Comparison of ENCODE assay signal across 8 mouse cellular contexts in genomic region chr2:77815775-77816412, GRCm38 (mm10). TPM values are rescaled to one million over a fixed set of nuclear protein-coding genes. Genes with fewer than 3 reads are reported as not detected.
DNase-seq lines count a peak whose midpoint lies in the region; ATAC-seq lines count a peak whose summit lies in the region.

No protein-coding gene starts in this region.

- H3K4me3 ChIP-seq in neural tube, embryonic 11.5 days (ENCODE audit: low read depth, low read length) = peak overlapping the region; percentile 62
- H3K4me3 ChIP-seq in embryonic facial prominence, embryonic 10.5 days = peak overlapping the region; percentile 67
- H3K4me3 ChIP-seq in hindbrain, embryonic 12.5 days = peak overlapping the region; percentile 74
- peak overlapping the region; percentile 69 for H3K4me3 ChIP-seq in limb, embryonic 13.5 days

- no peak overlapping the region for H3K27ac ChIP-seq in neural tube, embryonic 11.5 days (ENCODE audit: low read depth, low read length)
- peak overlapping the region; percentile 63 for H3K27ac ChIP-seq in embryonic facial prominence, embryonic 10.5 days (replicated peaks)
- H3K27ac ChIP-seq in hindbrain, embryonic 12.5 days = no peak overlapping the region
- H3K27ac ChIP-seq in limb, embryonic 13.5 days = no peak overlapping the region

- peak overlapping the region; percentile 100 for H3K4me2 ChIP-seq in neural tube, embryonic 11.5 days (ENCODE audit: low read depth)
- H3K4me2 ChIP-seq in hindbrain, embryonic 12.5 days (replicated peaks) = peak overlapping the region; percentile 99
- peak overlapping the region; percentile 99 for H3K4me2 ChIP-seq in limb, embryonic 13.5 days (replicated peaks)

- H3K27me3 ChIP-seq in neural tube, embryonic 11.5 days (ENCODE audit: control insufficient read depth, insufficient read depth, low read length) = peaks cover 17% of the 10 kb centered on the region
- H3K27me3 ChIP-seq in embryonic facial prominence, embryonic 10.5 days (replicated peaks; ENCODE audit: low read depth, poor library complexity, severe bottlenecking) = peaks cover 68% of the 10 kb centered on the region
- H3K27me3 ChIP-seq in hindbrain, embryonic 12.5 days = peaks cover 31% of the 10 kb centered on the region
- peaks cover 46% of the 10 kb centered on the region for H3K27me3 ChIP-seq in limb, embryonic 13.5 days

- ATAC-seq in neural tube, embryonic 11.5 days (ENCODE audit: insufficient read depth, low FRiP score, low TSS enrichment) = no peak
- peak; percentile 7; the same call in 1 of the 2 replicates for ATAC-seq in hindbrain, embryonic 12.5 days (ENCODE audit: low FRiP score)
- ATAC-seq in limb, embryonic 13.5 days (ENCODE audit: low FRiP score, low read depth) = no peak; the same call in 1 of the 2 replicates

- peak overlapping the region; percentile 47; the same call in 1 of the 2 replicates for H3K9ac ChIP-seq in neural tube, embryonic 11.5 days (ENCODE audit: low read length)
- peak overlapping the region; percentile 73 for H3K9ac ChIP-seq in hindbrain, embryonic 12.5 days
- peak overlapping the region; percentile 79 for H3K9ac ChIP-seq in limb, embryonic 13.5 days

- H3K4me1 ChIP-seq in neural tube, embryonic 11.5 days (ENCODE audit: control insufficient read depth, insufficient read depth, low read length) = no peaks in the 10 kb centered on the region
- H3K4me1 ChIP-seq in embryonic facial prominence, embryonic 10.5 days = peaks cover 16% of the 10 kb centered on the region
- peaks cover 8% of the 10 kb centered on the region for H3K4me1 ChIP-seq in hindbrain, embryonic 12.5 days
- peaks cover 22% of the 10 kb centered on the region for H3K4me1 ChIP-seq in limb, embryonic 13.5 days

- no peaks in the 10 kb centered on the region for H3K36me3 ChIP-seq in neural tube, embryonic 11.5 days (ENCODE audit: control insufficient read depth, insufficient read depth, low read length)
- H3K36me3 ChIP-seq in embryonic facial prominence, embryonic 10.5 days (replicated peaks) = no peaks in the 10 kb centered on the region
- no peaks in the 10 kb centered on the region for H3K36me3 ChIP-seq in hindbrain, embryonic 12.5 days
- H3K36me3 ChIP-seq in limb, embryonic 13.5 days = no peaks in the 10 kb centered on the region

- DNase-seq in neural tube, embryonic 11.5 days (ENCODE audit: low spot score) = no peak
- DNase-seq in neural tube, embryonic 10.5 days (ENCODE audit: extremely low spot score, low spot score) = no peak
- no peak for DNase-seq in embryonic facial prominence, embryonic 10.5 days (ENCODE audit: low spot score)
- DNase-seq in right cerebral cortex, postnatal 36 days (ENCODE audit: low spot score in 2 of 2) = peak; percentile 16 to 54
- DNase-seq in thymus, postnatal 36 days = no peak
- DNase-seq in T-cell, adult 2 months (ENCODE audit: low spot score) = no peak

- WGBS in neural tube, embryonic 11.5 days = 5% methylated on average over 20 of the region's 20 CpGs
- WGBS in embryonic facial prominence, embryonic 10.5 days = 6% methylated on average over 20 of the region's 20 CpGs
- 4% methylated on average over 20 of the region's 20 CpGs for WGBS in hindbrain, embryonic 12.5 days
- 5% methylated on average over 20 of the region's 20 CpGs for WGBS in limb, embryonic 13.5 days

- H3K9me3 ChIP-seq in neural tube, embryonic 11.5 days (ENCODE audit: control insufficient read depth, low read length) = no peaks in the 10 kb centered on the region
- no peaks in the 10 kb centered on the region for H3K9me3 ChIP-seq in embryonic facial prominence, embryonic 10.5 days
- no peaks in the 10 kb centered on the region for H3K9me3 ChIP-seq in hindbrain, embryonic 12.5 days (replicated peaks)
- no peaks in the 10 kb centered on the region for H3K9me3 ChIP-seq in limb, embryonic 13.5 days

RNA-seq across cellular contexts. Expression of gene Zfp385b, which starts 3.5 kb away (rescaled TPM):
- 2.0 and 2.1 TPM in 2 replicates for polyA plus RNA-seq in neural tube, embryonic 11.5 days (2014; fragmentation: Nextera tagmentation; extraction: Ambion mirVana)
- 0.85 and 0.97 TPM in 2 replicates for polyA plus RNA-seq in embryonic facial prominence, embryonic 10.5 days (2016; fragmentation: Nextera tagmentation; extraction: Ambion mirVana)
- 3.8 and 4.8 TPM in 2 replicates for polyA plus RNA-seq in hindbrain, embryonic 12.5 days (2016; fragmentation: Nextera tagmentation; extraction: Ambion mirVana)
- 7.7 and 7.8 TPM in 2 replicates for polyA plus RNA-seq in limb, embryonic 13.5 days (2015; fragmentation: Nextera tagmentation; extraction: Ambion mirVana)

Comparison
In these comparisons a context has a peak if more than half of its experiments do, and no peak if none do; other contexts are left out.
1. DNase-seq: peak in right cerebral cortex, postnatal 36 days (2 of 2); none in neural tube, embryonic 11.5 days (single experiment), neural tube, embryonic 10.5 days (single experiment), embryonic facial prominence, embryonic 10.5 days (single experiment), thymus, postnatal 36 days (0 of 2) and T-cell, adult 2 months (single experiment).
2. Peak in every context shown above with its lines, with median percentiles within 50 percentile points of each other: H3K4me2 ChIP-seq, H3K4me3 ChIP-seq and H3K9ac ChIP-seq.